Mouse (Mus musculus) C3H10T1/2 (cell line): ENCODE measurements around the gene Vmn1r54. TPM values are rescaled to one million over a fixed set of nuclear protein-coding genes. Genes with fewer than 3 reads are reported as not detected.

ENCODE experiments used
- polyA plus RNA-seq, 2 experiments: library from polyadenylated mRNA; unstranded; fragments of >200 nt; fragmentation: generic; extraction: Trizol; gene quantifications; one replicate each; pipeline ENCODE4 v1.2.1; 2012; ENCODE audit warnings: missing spikeins in 2 of 2

Gene Vmn1r54
- not detected for polyA plus RNA-seq

DNA sequence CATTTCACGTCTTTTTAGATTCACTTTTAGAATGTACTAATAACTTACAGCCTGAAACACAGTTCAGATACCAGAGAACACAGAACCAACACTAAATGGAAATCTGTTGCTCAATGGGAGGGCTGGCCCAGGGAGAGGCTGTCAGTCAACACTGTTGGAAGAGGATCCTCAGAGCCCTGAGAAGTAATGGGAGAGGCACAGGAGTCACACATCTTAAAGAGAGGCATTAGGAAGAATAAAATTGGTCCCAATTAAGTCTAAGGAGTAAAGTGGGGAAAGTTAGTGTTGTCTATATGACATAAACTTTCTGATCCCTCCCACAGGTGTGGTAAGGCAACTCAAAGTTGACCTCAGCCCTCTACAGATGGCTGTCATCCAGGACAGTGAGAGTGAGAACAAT lies at the start of gene Vmn1r54:
Gene Vmn1r54, plus strand, starts transcription at position 301 of the 400 bp plus-strand sequence.

DNA sequence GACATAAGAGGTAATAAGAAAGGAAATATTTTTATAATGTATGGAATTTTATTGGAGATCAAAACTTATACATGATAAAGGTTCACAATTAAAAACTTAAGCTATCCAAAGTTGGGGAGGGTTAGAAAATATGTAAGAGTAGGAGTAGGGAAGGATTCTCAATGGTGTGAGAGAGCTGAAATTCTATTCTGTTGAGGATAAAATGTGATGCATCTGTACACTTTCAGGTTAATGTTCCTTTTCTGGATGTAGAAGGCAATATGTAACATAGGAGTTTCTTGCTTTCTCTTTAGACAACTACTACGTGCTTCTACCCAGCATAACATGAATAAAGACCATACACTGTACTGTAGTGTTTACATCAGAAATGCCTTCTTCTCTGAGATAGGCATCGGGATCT lies 43.6 kb upstream of the Vmn1r54 start, which contains the start of gene V1ra8:
Gene V1ra8, plus strand, starts transcription at position 301 of the 400 bp plus-strand sequence.

GRCm38 (mm10) chr6:90224338-90224737 lies 21.8 kb upstream of the Vmn1r54 start, which contains the start of gene Vmn1r53:
Gene Vmn1r53 (minus strand): TSS chr6:90224438.

DNA sequence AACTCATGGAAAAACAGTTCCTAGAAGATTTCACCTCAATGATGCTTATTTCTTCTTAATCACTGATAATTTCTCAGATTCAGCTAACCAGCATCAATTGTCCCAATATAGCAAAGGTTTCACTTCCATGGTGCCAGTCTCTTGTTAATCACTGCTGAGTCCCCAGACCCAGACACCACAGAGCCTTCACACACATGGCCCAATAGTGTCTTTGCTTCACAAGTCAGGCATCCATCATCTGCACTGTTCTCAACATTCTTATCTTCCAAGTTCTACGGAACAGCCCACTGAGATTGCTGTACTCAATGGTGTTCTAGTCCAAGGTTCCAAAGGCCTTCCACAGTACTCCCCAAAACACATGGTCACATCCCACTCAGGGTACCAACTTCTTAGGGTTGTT lies 54.8 kb downstream of the Vmn1r54 start, which contains the start of gene BC048671:
Gene BC048671, plus strand, starts transcription at position 301 of the 400 bp plus-strand sequence.

Other genes with a start within 250 kb of the Vmn1r54 start
- not detected for gene Vmn1r47, start 230.2 kb upstream of the Vmn1r54 start, polyA plus RNA-seq
- not detected for gene Vmn1r48, start 209.5 kb upstream of the Vmn1r54 start, polyA plus RNA-seq
- not detected for gene Vmn1r49, start 167.8 kb upstream of the Vmn1r54 start, polyA plus RNA-seq
- gene Vmn1r50, start 144.9 kb upstream of the Vmn1r54 start, polyA plus RNA-seq = not detected
- gene Vmn1r51, start 123.7 kb upstream of the Vmn1r54 start, polyA plus RNA-seq = not detected
- gene Vmn1r52, start 71.5 kb upstream of the Vmn1r54 start, polyA plus RNA-seq = not detected
- gene V1ra8, start 43.5 kb upstream of the Vmn1r54 start, polyA plus RNA-seq = not detected
- gene Vmn1r53, start 21.9 kb upstream of the Vmn1r54 start, polyA plus RNA-seq = not detected
- not detected for gene BC048671, start 54.9 kb downstream of the Vmn1r54 start, polyA plus RNA-seq
- gene Chst13, start 78.9 kb downstream of the Vmn1r54 start, polyA plus RNA-seq = under 1 TPM in 1 of 2 experiments, not detected in 1; 0.02 TPM
- gene Uroc1, start 87.0 kb downstream of the Vmn1r54 start, polyA plus RNA-seq = under 1 TPM; 0.02 TPM
- gene Zxdc, start 123.2 kb downstream of the Vmn1r54 start, polyA plus RNA-seq = 10 to 100 TPM in 1 of 2 experiments, 1 to 10 TPM in 1; 6.0 to 11.1 TPM
- under 1 TPM; 0.06 to 0.18 TPM for gene Cfap100, start 182.5 kb downstream of the Vmn1r54 start, polyA plus RNA-seq
- gene Klf15, start 216.3 kb downstream of the Vmn1r54 start, polyA plus RNA-seq = under 1 TPM in 1 of 2 experiments, not detected in 1; 0.06 TPM
- gene Aldh1l1, start 240.1 kb downstream of the Vmn1r54 start, polyA plus RNA-seq = under 1 TPM; 0.11 to 0.13 TPM